Mouse (Mus musculus) megakaryocyte, embryonic 14.5 days (primary cell): Measurements from ENCODE around the gene Hacd2.

Experiments
- FLI1 ChIP-seq: IDR thresholded peaks from 2 replicates; pipeline ENCODE4 v1.6.1; 2012; ENCODE audit warnings: low read length, inconsistent platforms, mixed read lengths
- GATA1 ChIP-seq: IDR thresholded peaks from 3 replicates; pipeline ENCODE4 v1.6.1; 2012; ENCODE audit warnings: mixed read lengths, low read length, inconsistent platforms, borderline replicate concordance

- no peak for TF ChIP-seq FLI1
- TF ChIP-seq GATA1: no peak
These were observed 14.9 kb upstream of the Hacd2 start for GRCm38 (mm10) chr16:35007361-35007760.
